Mouse (Mus musculus) stomach, embryonic 16.5 days (tissue): ENCODE results near the gene Gm2663. TPM values are rescaled to one million over a fixed set of nuclear protein-coding genes. Genes with fewer than 3 reads are reported as not detected.
"Not testable (repeated sequence)": the region's sequence is repeated elsewhere in the genome, so short reads cannot be mapped to it uniquely, and the experiment has no call there.

Source experiments
- ATAC-seq: fragments of 200-750 bp; cut with Nextera tagmentation; 2 replicates; pipeline ENCODE4 v1.8.0; 2017; ENCODE audit warnings: moderate number of reproducible peaks, moderate TSS enrichment; ENCODE audit not compliant: insufficient read depth, low FRiP score
- H3K27ac ChIP-seq: fragments of 300-500 bp; sonication (generic); 2 replicates; pipeline ENCODE4 v1.5.1; 2014; ENCODE audit warnings: low read length
- H3K27me3 ChIP-seq: fragments of 300-500 bp; sonication (generic); 2 replicates; pipeline ENCODE4 v1.6.1; 2014; ENCODE audit warnings: low read length, control low read depth, mixed read lengths; ENCODE audit not compliant: control insufficient read depth, insufficient read depth
- H3K36me3 ChIP-seq: fragments of 300-500 bp; sonication (generic); 2 replicates; pipeline ENCODE4 v1.6.1; 2014; ENCODE audit warnings: low read length; ENCODE audit not compliant: control insufficient read depth, insufficient read depth
- H3K4me1 ChIP-seq: fragments of 300-500 bp; sonication (generic); 2 replicates; pipeline ENCODE4 v1.6.1; 2014; ENCODE audit warnings: low read length, control low read depth, mixed read lengths; ENCODE audit not compliant: control insufficient read depth, insufficient read depth
- H3K4me2 ChIP-seq: fragments of 300-500 bp; sonication (generic); 2 replicates; pipeline ENCODE4 v1.6.1; 2014; ENCODE audit warnings: low read depth, low read length, mixed read lengths
- H3K4me3 ChIP-seq: fragments of 300-500 bp; sonication (generic); replicated peaks from 2 replicates; pipeline ENCODE4 v1.5.1; 2014; ENCODE audit warnings: mild to moderate bottlenecking, low read length
- H3K9ac ChIP-seq: fragments of 300-500 bp; sonication (generic); 2 replicates; pipeline ENCODE4 v1.6.1; 2014; ENCODE audit warnings: low read length
- H3K9me3 ChIP-seq: fragments of 300-500 bp; sonication (generic); replicated peaks from 2 replicates; pipeline ENCODE4 v1.6.1; 2016; ENCODE audit warnings: low read length, control low read depth; ENCODE audit not compliant: control insufficient read depth
- WGBS: fragments of 180-500 bp; shearing (Covaris S2); extraction: QIAGEN DNeasy Blood & Tissue Kit; methylation state at CpG from one replicate; pipeline ENCODE4 v1.1.7; 2014; 5-methylcytosine and 5-hydroxymethylcytosine counted together
- polyA plus RNA-seq: library from polyadenylated mRNA; unstranded; fragments of >200 nt; fragmentation: Nextera tagmentation; extraction: Ambion mirVana; gene quantifications from 2 replicates; pipeline ENCODE4 v1.2.1, GENCODE M21; 2015

Gene Gm2663
- polyA plus RNA-seq: 0.45 and 0.76 TPM in 2 replicates

GRCm38 (mm10) chr6:40999379-40999778 is at the start of gene Gm2663:
Gene Gm2663 (minus strand): TSS chr6:40999479.
- not testable (repeated sequence) for H3K9ac ChIP-seq, H3K4me2 ChIP-seq, ATAC-seq, H3K27ac ChIP-seq, H3K4me3 ChIP-seq, H3K4me1 ChIP-seq, H3K9me3 ChIP-seq, H3K36me3 ChIP-seq, H3K27me3 ChIP-seq

GRCm38 (mm10) chr6:41048602-41049001 is 49.3 kb upstream of the Gm2663 start:
- Histone ChIP-seq H3K27ac (no peak overlapping the region), H3K9ac (no peak overlapping the region), H3K4me1 (no peaks in the 10 kb centered on the region), H3K36me3 (no peaks in the 10 kb centered on the region), H3K9me3 (no peaks in the 10 kb centered on the region), H3K4me3 (no peak overlapping the region), H3K4me2 (no peak overlapping the region), H3K27me3 (no peaks in the 10 kb centered on the region)
- WGBS: 38% methylated on average over 1 of the region's 1 CpGs
- no peak for ATAC-seq

- Histone ChIP-seq H3K9me3 (no peaks in the 10 kb centered on the region), H3K27ac (no peak overlapping the region), H3K4me2 (no peak overlapping the region), H3K4me1 (no peaks in the 10 kb centered on the region), H3K36me3 (no peaks in the 10 kb centered on the region), H3K4me3 (no peak overlapping the region), H3K27me3 (no peaks in the 10 kb centered on the region), H3K9ac (no peak overlapping the region)
- no peak for ATAC-seq
- WGBS: 76% methylated on average over 1 of the region's 1 CpGs
Measured at GRCm38 (mm10) chr6:41047961-41048360, 48.7 kb upstream of the Gm2663 start.

GRCm38 (mm10) chr6:41047202-41047601 is 47.9 kb upstream of the Gm2663 start:
- no peak overlapping the region for H3K9ac ChIP-seq
- H3K4me2 ChIP-seq: no peak overlapping the region
- ATAC-seq: no peak
- H3K27me3 ChIP-seq: no peaks in the 10 kb centered on the region
- no peak overlapping the region for H3K4me3 ChIP-seq
- no peak overlapping the region for H3K27ac ChIP-seq
- WGBS: 85% methylated on average over 1 of the region's 1 CpGs
- H3K36me3 ChIP-seq: no peaks in the 10 kb centered on the region
- H3K9me3 ChIP-seq: no peaks in the 10 kb centered on the region
- no peaks in the 10 kb centered on the region for H3K4me1 ChIP-seq

GRCm38 (mm10) chr6:41046553-41046952 is 47.3 kb upstream of the Gm2663 start:
- H3K4me2 ChIP-seq: no peak overlapping the region
- H3K9me3 ChIP-seq: no peaks in the 10 kb centered on the region
- 51% methylated on average over 2 of the region's 2 CpGs for WGBS
- H3K4me3 ChIP-seq: no peak overlapping the region
- no peak overlapping the region for H3K9ac ChIP-seq
- H3K36me3 ChIP-seq: no peaks in the 10 kb centered on the region
- H3K4me1 ChIP-seq: no peaks in the 10 kb centered on the region
- no peak for ATAC-seq
- H3K27me3 ChIP-seq: no peaks in the 10 kb centered on the region
- H3K27ac ChIP-seq: no peak overlapping the region

- Histone ChIP-seq H3K27ac (no peak overlapping the region), H3K27me3 (no peaks in the 10 kb centered on the region), H3K4me2 (no peak overlapping the region), H3K4me3 (no peak overlapping the region), H3K4me1 (no peaks in the 10 kb centered on the region), H3K9me3 (no peaks in the 10 kb centered on the region), H3K9ac (no peak overlapping the region), H3K36me3 (no peaks in the 10 kb centered on the region)
- WGBS: 71% methylated on average over 1 of the region's 1 CpGs
- no peak for ATAC-seq
Measured at GRCm38 (mm10) chr6:41044753-41045152, 45.5 kb upstream of the Gm2663 start.

- H3K4me3 ChIP-seq: no peak overlapping the region
- no peak overlapping the region for H3K27ac ChIP-seq
- ATAC-seq: no peak
- H3K9me3 ChIP-seq: no peaks in the 10 kb centered on the region
- H3K4me2 ChIP-seq: no peak overlapping the region
- H3K4me1 ChIP-seq: no peaks in the 10 kb centered on the region
- 46% methylated on average over 1 of the region's 1 CpGs for WGBS
- no peaks in the 10 kb centered on the region for H3K27me3 ChIP-seq
- no peaks in the 10 kb centered on the region for H3K36me3 ChIP-seq
- no peak overlapping the region for H3K9ac ChIP-seq
Measured at GRCm38 (mm10) chr6:41044314-41044713, 45.0 kb upstream of the Gm2663 start.

- H3K27me3 ChIP-seq: no peaks in the 10 kb centered on the region
- H3K36me3 ChIP-seq: no peaks in the 10 kb centered on the region
- H3K4me2 ChIP-seq: no peak within 1 kb of the TSS
- ATAC-seq: no peak
- no peaks in the 10 kb centered on the region for H3K4me1 ChIP-seq
- no peak within 1 kb of the TSS for H3K27ac ChIP-seq
- no peak within 1 kb of the TSS for H3K9ac ChIP-seq
- H3K4me3 ChIP-seq: no peak within 1 kb of the TSS
- no peaks in the 10 kb centered on the region for H3K9me3 ChIP-seq
Measured at GRCm38 (mm10) chr6:41035409-41035808, 36.1 kb upstream of the Gm2663 start, which contains the start of gene 2210010C04Rik. Gene 2210010C04Rik (minus strand): TSS chr6:41035509.

GRCm38 (mm10) chr6:41032802-41033201 is 33.5 kb upstream of the Gm2663 start:
- no peaks in the 10 kb centered on the region for H3K4me1 ChIP-seq
- no peak for ATAC-seq
- H3K27ac ChIP-seq: no peak overlapping the region
- H3K9me3 ChIP-seq: no peaks in the 10 kb centered on the region
- H3K9ac ChIP-seq: no peak overlapping the region
- no peak overlapping the region for H3K4me2 ChIP-seq
- WGBS: 82% methylated on average over 6 of the region's 6 CpGs
- no peaks in the 10 kb centered on the region for H3K27me3 ChIP-seq
- H3K36me3 ChIP-seq: no peaks in the 10 kb centered on the region
- H3K4me3 ChIP-seq: no peak overlapping the region

GRCm38 (mm10) chr6:41032231-41032630 is 33.0 kb upstream of the Gm2663 start:
- no peaks in the 10 kb centered on the region for H3K9me3 ChIP-seq
- no peak overlapping the region for H3K4me2 ChIP-seq
- no peaks in the 10 kb centered on the region for H3K36me3 ChIP-seq
- no peak overlapping the region for H3K27ac ChIP-seq
- WGBS: 79% methylated on average over 3 of the region's 3 CpGs
- H3K9ac ChIP-seq: no peak overlapping the region
- H3K4me3 ChIP-seq: no peak overlapping the region
- H3K4me1 ChIP-seq: no peaks in the 10 kb centered on the region
- no peaks in the 10 kb centered on the region for H3K27me3 ChIP-seq
- ATAC-seq: no peak
